Mouse (Mus musculus): ENCODE measurements at regions not wholly inside any gene's neighbourhood (a gene's known extent, or its start where the extent isn't known, plus 50 kb on each side); places are given as distances from the start of the nearest gene placed in this dataset.

GRCm38 (mm10) chr8:40071131-40071530, 603.7 kb upstream of the Adam24 start:
- TF ChIP-seq POLR2A (IDR thresholded peaks at IDR 0.05; ENCODE audit: borderline replicate concordance, extremely low read depth, insufficient read depth, insufficient read length, poor library complexity, severe bottlenecking) (no peak), CTCF (IDR thresholded peaks at IDR 0.05; ENCODE audit: borderline replicate concordance, extremely low read depth, insufficient read depth, insufficient read length) (no peak)

All from brain, embryonic 14.5 days (tissue).